Mouse (Mus musculus) bone marrow macrophage, adult 2 months (primary cell): Measurements from ENCODE around the gene Btbd16.

Experiments
- CTCF ChIP-seq: IDR thresholded peaks from 2 replicates; pipeline ENCODE4 v1.5.1; 2012; ENCODE audit warnings: low read depth, mild to moderate bottlenecking, low read length, moderate library complexity
- POLR2A ChIP-seq: IDR thresholded peaks from 2 replicates; pipeline ENCODE4 v1.6.1; 2012; ENCODE audit warnings: mild to moderate bottlenecking, low read depth, low read length, borderline replicate concordance

DNA sequence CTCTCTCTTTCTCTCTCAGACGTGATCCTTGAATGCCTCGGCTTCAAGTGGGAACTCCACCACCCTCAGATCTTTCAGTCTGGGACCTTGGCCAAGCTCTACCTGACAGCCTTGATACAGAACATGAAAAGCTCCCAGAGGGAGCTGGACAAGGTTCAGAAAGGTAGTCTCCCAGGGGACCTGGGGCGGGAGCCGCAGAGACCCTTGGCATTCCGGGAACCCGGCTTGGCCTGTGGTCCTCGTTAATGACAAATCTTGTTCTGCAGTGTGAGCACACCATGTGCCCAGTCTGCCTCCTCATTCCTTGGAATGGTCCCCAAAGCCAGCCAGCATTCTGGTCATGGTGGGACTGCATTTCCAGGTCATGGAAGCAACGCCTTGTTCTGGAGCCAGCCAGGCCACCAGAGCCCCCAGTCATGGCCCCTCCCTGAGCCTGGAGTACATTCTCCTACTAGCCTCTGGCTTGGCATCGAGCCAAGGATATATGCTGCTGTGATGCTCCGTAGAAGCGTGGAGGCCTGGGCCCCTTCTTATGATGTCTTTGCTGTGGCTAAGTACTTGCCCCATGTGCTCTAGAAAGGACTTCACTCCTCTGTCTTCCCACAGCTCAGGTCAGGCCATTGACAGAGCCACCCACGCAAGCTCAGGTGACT lies 12.2 kb downstream of the Btbd16 start:
- TF ChIP-seq CTCF: no peak
- no peak for TF ChIP-seq POLR2A
